Mouse (Mus musculus) hindbrain, embryonic 11.5 days (tissue): Measurements from ENCODE around the gene Rxra. TPM values are rescaled to one million over a fixed set of nuclear protein-coding genes. Genes with fewer than 3 reads are reported as not detected.

Experiments used
- ATAC-seq: fragments of 200-750 bp; cut with Nextera tagmentation; 2 replicates; pipeline ENCODE4 v1.8.0; 2017; ENCODE audit warnings: mild to moderate bottlenecking, moderate TSS enrichment, moderate library complexity; ENCODE audit not compliant: low FRiP score
- DNase-seq: peaks from one replicate; pipeline ENCODE4 v3.0.0-alpha.2; 2015; ENCODE audit warnings: low spot score
- H3K27ac ChIP-seq: fragments of 300-500 bp; sonication (generic); 2 replicates; pipeline ENCODE4 v1.5.1; 2014; ENCODE audit warnings: mild to moderate bottlenecking, low read depth, low read length
- H3K27me3 ChIP-seq: fragments of 300-500 bp; sonication (generic); 2 replicates; pipeline ENCODE4 v1.6.1; 2014; ENCODE audit warnings: mild to moderate bottlenecking, low read length, moderate library complexity, mixed read lengths; ENCODE audit not compliant: control insufficient read depth, insufficient read depth
- H3K36me3 ChIP-seq: fragments of 300-500 bp; sonication (generic); 2 replicates; pipeline ENCODE4 v1.6.1; 2014; ENCODE audit warnings: mild to moderate bottlenecking, low read length, moderate library complexity, mixed read lengths; ENCODE audit not compliant: control insufficient read depth, insufficient read depth
- H3K4me1 ChIP-seq: fragments of 300-500 bp; sonication (generic); replicated peaks from 2 replicates; pipeline ENCODE4 v1.6.1; 2014; ENCODE audit warnings: low read length, mixed read lengths; ENCODE audit not compliant: control insufficient read depth, insufficient read depth
- H3K4me2 ChIP-seq: fragments of 300-500 bp; sonication (generic); replicated peaks from 2 replicates; pipeline ENCODE4 v1.6.1; 2014; ENCODE audit warnings: mild to moderate bottlenecking, low read depth, low read length
- H3K4me3 ChIP-seq: fragments of 300-500 bp; sonication (generic); 2 replicates; pipeline ENCODE4 v1.5.1; 2014; ENCODE audit warnings: low read depth, low read length
- H3K9ac ChIP-seq: fragments of 300-500 bp; sonication (generic); 2 replicates; pipeline ENCODE4 v1.6.1; 2014; ENCODE audit warnings: low read depth, low read length
- H3K9me3 ChIP-seq: fragments of 300-500 bp; sonication (generic); 2 replicates; pipeline ENCODE4 v1.6.1; 2016; ENCODE audit warnings: low read length; ENCODE audit not compliant: control insufficient read depth
- WGBS: fragments of 180-500 bp; shearing (Covaris S2); extraction: QIAGEN DNeasy Blood & Tissue Kit; methylation state at CpG from one replicate; pipeline ENCODE4 v1.1.7; 2014; 5-methylcytosine and 5-hydroxymethylcytosine counted together
- polyA plus RNA-seq: library from polyadenylated mRNA; unstranded; fragments of >200 nt; fragmentation: Nextera tagmentation; extraction: Ambion mirVana; gene quantifications from 2 replicates; pipeline ENCODE4 v1.2.1, GENCODE M21; 2014

Rxra gene
- polyA plus RNA-seq, 1 experiment from 2014 or later = 6.5 TPM

- Histone ChIP-seq H3K4me2 (no peak overlapping the region), H3K9me3 (no peaks in the 10 kb centered on the region), H3K27ac (no peak overlapping the region), H3K4me3 (no peak overlapping the region), H3K9ac (no peak overlapping the region), H3K36me3 (no peaks in the 10 kb centered on the region), H3K27me3 (no peaks in the 10 kb centered on the region), H3K4me1 (peaks cover 16% of the 10 kb centered on the region)
- DNase-seq = no peak
- ATAC-seq = no peak
- 70% methylated on average over 2 of the region's 2 CpGs for WGBS
These were observed 56.8 kb downstream of the Rxra start for GRCm38 (mm10) chr2:27733021-27733420.

GRCm38 (mm10) chr2:27734328-27734727 is 58.1 kb downstream of the Rxra start:
- 25% methylated on average over 1 of the region's 1 CpGs for WGBS
- Histone ChIP-seq H3K9ac (no peak overlapping the region), H3K36me3 (no peaks in the 10 kb centered on the region), H3K27ac (no peak overlapping the region), H3K9me3 (no peaks in the 10 kb centered on the region), H3K4me2 (no peak overlapping the region), H3K4me1 (peaks cover 20% of the 10 kb centered on the region), H3K4me3 (no peak overlapping the region), H3K27me3 (no peaks in the 10 kb centered on the region)
- no peak for DNase-seq
- no peak for ATAC-seq

DNA sequence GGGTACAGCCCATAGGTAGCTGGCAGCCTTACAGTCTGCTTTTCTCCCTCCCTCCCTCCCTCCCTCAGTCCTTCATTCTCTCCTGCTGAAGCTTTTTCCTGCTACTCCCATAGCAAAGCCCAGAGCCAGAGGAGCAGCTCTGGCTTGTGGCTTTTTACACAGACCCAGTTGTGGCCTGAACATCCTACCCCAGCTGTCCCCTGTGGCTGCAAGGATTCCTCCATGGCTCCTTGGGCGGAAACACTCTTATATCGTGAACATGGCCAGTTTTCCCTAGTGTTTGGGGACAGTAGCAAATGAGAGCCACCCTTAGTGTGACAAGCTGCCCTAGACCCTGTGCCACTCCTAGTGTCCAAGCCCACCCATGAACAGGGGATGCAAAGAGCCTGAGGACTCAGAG is 58.6 kb downstream of the Rxra start:
- no peak overlapping the region for H3K27ac ChIP-seq
- H3K4me2 ChIP-seq = no peak overlapping the region
- no peaks in the 10 kb centered on the region for H3K36me3 ChIP-seq
- no peak overlapping the region for H3K4me3 ChIP-seq
- H3K9me3 ChIP-seq = no peaks in the 10 kb centered on the region
- H3K27me3 ChIP-seq = no peaks in the 10 kb centered on the region
- 73% methylated on average over 2 of the region's 2 CpGs for WGBS
- DNase-seq = no peak
- no peak overlapping the region for H3K9ac ChIP-seq
- no peak for ATAC-seq
- H3K4me1 ChIP-seq = peaks cover 24% of the 10 kb centered on the region

DNA sequence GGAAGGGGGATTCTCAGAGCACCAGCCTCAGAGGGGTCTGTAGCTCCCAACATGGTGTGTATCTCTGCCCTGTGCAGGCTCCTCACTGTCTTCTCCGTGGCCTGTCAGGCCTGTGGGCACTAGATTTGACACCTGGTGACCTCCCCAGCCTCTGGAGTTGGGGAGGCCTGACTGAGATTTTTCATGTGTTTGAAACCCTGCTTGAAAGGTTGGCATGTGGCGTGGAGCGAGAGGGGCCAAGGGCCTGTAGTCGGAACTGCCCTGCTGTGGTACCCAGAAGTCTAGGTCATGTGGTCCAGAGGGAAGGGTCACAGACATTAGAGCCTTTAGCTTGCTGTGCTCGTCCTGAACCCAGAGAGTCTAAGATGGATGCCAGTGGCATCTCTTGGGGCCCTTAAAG is 60.6 kb downstream of the Rxra start:
- Histone ChIP-seq H3K9me3 (no peaks in the 10 kb centered on the region), H3K36me3 (no peaks in the 10 kb centered on the region), H3K4me2 (no peak overlapping the region), H3K27ac (no peak overlapping the region), H3K27me3 (no peaks in the 10 kb centered on the region), H3K4me3 (no peak overlapping the region), H3K9ac (no peak overlapping the region), H3K4me1 (peaks cover 34% of the 10 kb centered on the region)
- WGBS = 77% methylated on average over 5 of the region's 5 CpGs
- no peak for DNase-seq
- ATAC-seq = no peak

DNA sequence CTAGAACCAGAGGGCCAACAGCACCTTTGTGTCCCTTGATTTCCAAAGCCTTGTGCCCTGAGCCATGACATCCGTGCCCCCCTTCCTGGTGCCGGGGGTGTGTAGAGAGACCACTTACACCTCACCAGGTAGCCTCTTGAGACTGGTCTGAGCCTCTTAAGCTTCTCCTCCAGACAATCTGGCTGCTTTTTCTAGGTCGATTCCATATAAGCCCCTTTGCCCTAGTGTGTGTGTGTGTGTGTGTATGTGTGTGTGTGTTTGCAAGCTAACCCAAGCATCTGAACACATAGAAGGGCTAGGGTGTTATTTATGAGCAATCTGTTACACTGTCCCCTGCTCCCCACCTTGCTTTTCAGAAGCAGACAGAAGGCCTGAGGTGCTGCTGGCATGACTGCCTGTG is 62.2 kb downstream of the Rxra start:
- H3K36me3 ChIP-seq = no peaks in the 10 kb centered on the region
- H3K9me3 ChIP-seq = no peaks in the 10 kb centered on the region
- H3K4me2 ChIP-seq = no peak overlapping the region
- no peaks in the 10 kb centered on the region for H3K27me3 ChIP-seq
- 84% methylated on average over 3 of the region's 3 CpGs for WGBS
- H3K27ac ChIP-seq = no peak overlapping the region
- ATAC-seq = no peak
- no peak overlapping the region for H3K9ac ChIP-seq
- DNase-seq = no peak
- H3K4me3 ChIP-seq = no peak overlapping the region
- H3K4me1 ChIP-seq = peaks cover 22% of the 10 kb centered on the region

DNA sequence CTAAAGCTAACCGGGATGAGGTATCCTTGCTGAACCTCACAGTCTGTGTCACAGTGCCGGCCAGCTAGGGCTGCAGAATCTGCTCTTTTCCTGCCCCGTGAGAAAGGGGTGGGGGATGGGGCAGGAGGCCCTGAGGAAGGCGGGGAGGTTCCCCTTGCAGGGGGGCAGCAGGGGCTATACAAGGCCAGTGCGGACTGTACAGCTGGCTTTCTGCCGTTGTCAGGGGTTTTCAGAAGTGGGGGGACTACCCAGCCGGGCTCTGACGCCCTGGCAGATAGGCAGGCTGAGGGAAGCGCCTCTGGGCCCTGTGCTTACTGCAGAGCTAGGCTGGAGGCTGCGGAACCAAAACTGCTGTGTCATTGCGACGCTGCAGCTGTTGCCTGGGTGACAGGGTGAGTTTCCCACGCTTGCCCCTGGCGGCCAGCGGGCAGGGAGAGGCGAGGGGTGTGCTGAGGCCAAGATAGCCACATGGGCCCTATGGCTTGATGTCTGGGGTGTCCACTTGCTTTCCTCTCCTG is 63.9 kb downstream of the Rxra start:
- H3K4me3 ChIP-seq = no peak overlapping the region
- peak overlapping the region; percentile 61 for H3K27ac ChIP-seq
- H3K36me3 ChIP-seq = no peaks in the 10 kb centered on the region

GRCm38 (mm10) chr2:27743177-27743576 is 66.9 kb downstream of the Rxra start:
- WGBS = 88% methylated on average over 1 of the region's 1 CpGs
- Histone ChIP-seq H3K4me2 (no peak overlapping the region), H3K9ac (no peak overlapping the region), H3K4me3 (no peak overlapping the region), H3K36me3 (no peaks in the 10 kb centered on the region), H3K9me3 (no peaks in the 10 kb centered on the region), H3K4me1 (peaks cover 20% of the 10 kb centered on the region), H3K27ac (no peak overlapping the region), H3K27me3 (no peaks in the 10 kb centered on the region)
- ATAC-seq (no peak), DNase-seq (no peak)

More for the DNA sequence above, 63.9 kb downstream of the Rxra start:
- Histone ChIP-seq H3K27me3 (no peaks in the 10 kb centered on the region), H3K4me2 (peak overlapping the region; percentile 32), H3K9ac (peak overlapping the region; percentile 37; the same call in 1 of the 2 replicates), H3K4me1 (peaks cover 20% of the 10 kb centered on the region), H3K9me3 (no peaks in the 10 kb centered on the region)
- DNase-seq (peak; percentile 90), ATAC-seq (peak; percentile 88)
- 3% methylated on average over 16 of the region's 16 CpGs for WGBS

DNA sequence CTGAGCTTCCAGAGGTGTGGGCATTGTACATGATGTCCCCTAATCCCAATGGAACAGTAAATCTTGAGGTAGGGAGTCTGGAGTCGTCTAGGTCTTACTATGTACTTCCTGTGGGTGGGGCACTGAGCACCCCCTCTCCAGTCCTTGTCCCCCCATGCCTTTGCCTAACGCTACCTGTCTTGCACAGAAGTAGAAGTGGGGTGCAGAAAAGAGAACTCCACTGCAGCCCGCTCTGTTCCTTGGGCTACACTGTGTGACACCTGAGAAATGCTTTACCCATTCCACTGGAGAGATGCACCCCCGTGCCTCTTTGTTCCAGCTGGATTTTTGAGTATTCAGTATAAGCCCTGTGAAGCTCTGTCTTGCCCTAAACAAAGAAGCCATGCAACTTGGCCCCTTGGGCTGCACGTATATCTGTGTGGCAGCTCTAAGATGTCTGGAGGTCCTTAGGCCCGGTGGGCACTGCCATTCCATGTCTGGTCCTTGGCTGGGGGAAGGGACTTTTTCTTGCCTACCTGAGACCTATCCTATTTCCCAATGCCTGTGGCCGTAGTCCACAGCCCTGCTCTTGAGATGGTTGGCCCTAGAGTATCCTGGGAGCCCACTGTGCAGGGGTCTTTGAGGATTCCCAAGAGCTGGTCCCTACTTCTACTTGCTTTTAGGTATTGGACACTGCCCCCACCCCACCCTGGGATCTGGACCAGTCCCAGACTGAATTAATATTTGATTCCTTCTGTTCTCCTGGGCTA is 67.8 kb downstream of the Rxra start:
- H3K4me1 ChIP-seq = peaks cover 19% of the 10 kb centered on the region
- WGBS = 96% methylated on average over 7 of the region's 7 CpGs
- H3K4me3 ChIP-seq = no peak overlapping the region
- H3K4me2 ChIP-seq = no peak overlapping the region
- ATAC-seq = no peak
- no peak overlapping the region for H3K27ac ChIP-seq
- DNase-seq = no peak
- H3K9me3 ChIP-seq = no peaks in the 10 kb centered on the region
- no peaks in the 10 kb centered on the region for H3K27me3 ChIP-seq
- no peak overlapping the region for H3K9ac ChIP-seq
- H3K36me3 ChIP-seq = no peaks in the 10 kb centered on the region
